In genomic region chr3:114032333-114032732, GRCm38 (mm10) we compare ENCODE assay signal across 8 mouse cellular contexts. TPM values are rescaled to one million over a fixed set of nuclear protein-coding genes. Genes with fewer than 3 reads are reported as not detected.
A peak's percentile ranks its signal among the peaks of the same experiment; 100 is the strongest.
DNase-seq lines count a peak whose midpoint lies in the region; ATAC-seq lines count a peak whose summit lies in the region.

No protein-coding gene starts in this region.

- H3K9ac ChIP-seq in heart, embryonic 15.5 days: peak overlapping the region; percentile 21; the same call in 1 of the 2 replicates
- peak overlapping the region; percentile 76 for H3K9ac ChIP-seq in neural tube, embryonic 13.5 days

- H3K27me3 ChIP-seq in heart, embryonic 15.5 days: no peaks in the 10 kb centered on the region
- no peaks in the 10 kb centered on the region for H3K27me3 ChIP-seq in neural tube, embryonic 13.5 days

- peak overlapping the region; percentile 73 for H3K4me3 ChIP-seq in heart, embryonic 15.5 days
- H3K4me3 ChIP-seq in neural tube, embryonic 13.5 days: peak overlapping the region; percentile 66

- peak overlapping the region; percentile 96 for H3K4me2 ChIP-seq in heart, embryonic 15.5 days
- peak overlapping the region; percentile 97 for H3K4me2 ChIP-seq in neural tube, embryonic 13.5 days

- 10% methylated on average over 4 of the region's 4 CpGs for WGBS in heart, embryonic 15.5 days
- 10% methylated on average over 4 of the region's 4 CpGs for whole genome bisulfite sequencing in neural tube, embryonic 13.5 days

- no peak for ATAC-seq in heart, embryonic 15.5 days (replicated peaks; ENCODE audit: insufficient number of reproducible peaks, insufficient read depth, low FRiP score, low read depth)
- ATAC-seq in neural tube, embryonic 13.5 days (ENCODE audit: low read depth): no peak
- no peak for ATAC-seq in megakaryocyte, adult 5-6 weeks (ENCODE audit: poor library complexity, severe bottlenecking)

- H3K9me3 ChIP-seq in heart, embryonic 15.5 days (replicated peaks): no peaks in the 10 kb centered on the region
- no peaks in the 10 kb centered on the region for H3K9me3 ChIP-seq in neural tube, embryonic 13.5 days

- intact Hi-C loops in left cerebral cortex, postnatal 4 days (cut with DNase I): loop anchor here (5.0 kb wide), 1 partner anchor 380 kb away; no protein-coding TSS in a partner anchor

- H3K27ac ChIP-seq in heart, embryonic 15.5 days: no peak overlapping the region
- H3K27ac ChIP-seq in neural tube, embryonic 13.5 days (replicated peaks): peak overlapping the region; percentile 81

- H3K36me3 ChIP-seq in heart, embryonic 15.5 days: no peaks in the 10 kb centered on the region
- H3K36me3 ChIP-seq in neural tube, embryonic 13.5 days: no peaks in the 10 kb centered on the region

- DNase-seq in heart, adult 9 months (ENCODE audit: low spot score in 2 of 2): no peak
- DNase-seq in cerebellum, adult 9-11 months: peak; percentile 2
- peak; percentile 5 to 46 for DNase-seq in frontal cortex, postnatal 36 days (ENCODE audit: low spot score in 2 of 2)
- DNase-seq in left cerebral cortex, postnatal 4 days: peak; percentile 32
- DNase-seq in MN1 (ENCODE audit: low spot score): no peak

- H3K4me1 ChIP-seq in heart, embryonic 15.5 days (replicated peaks): peaks cover 7% of the 10 kb centered on the region
- H3K4me1 ChIP-seq in neural tube, embryonic 13.5 days (replicated peaks): peaks cover 15% of the 10 kb centered on the region

RNA-seq across cellular contexts. Expression of gene Col11a1, which starts 2.0 kb away (rescaled TPM):
- polyA plus RNA-seq in heart, embryonic 15.5 days (2015; fragmentation: Nextera tagmentation; extraction: Ambion mirVana): 4.5 and 7.3 TPM in 2 replicates
- 10 to 100 TPM; 15.9 to 17.0 TPM for total RNA-seq in left cerebral cortex, postnatal 4 days (2021)
- 18.8 and 22.4 TPM in 2 replicates for polyA plus RNA-seq in neural tube, embryonic 13.5 days (2015; fragmentation: Nextera tagmentation; extraction: Ambion mirVana)
- not detected in 2 replicates for total RNA-seq in megakaryocyte, adult 5-6 weeks (2015)
- total RNA-seq in megakaryocyte, adult 5-6 weeks (2017): 0.07 TPM in 1 of 2 replicates, not detected in the other

Comparison
In these comparisons a context has a peak if more than half of its experiments do, and no peak if none do; other contexts are left out.
1. DNase-seq: peak in cerebellum, adult 9-11 months (single experiment), frontal cortex, postnatal 36 days (2 of 2) and left cerebral cortex, postnatal 4 days (single experiment); none in heart, adult 9 months (0 of 2) and MN1 (single experiment).
2. RNA of gene Col11a1, which starts 2.0 kb away (total RNA-seq): 15.9 to 17.0 TPM in left cerebral cortex, postnatal 4 days; 0.07 TPM in megakaryocyte, adult 5-6 weeks; every median in the first group is over 10 times any median in the second.